Mouse (Mus musculus) layer of hippocampus, adult 8-10 months (tissue): ENCODE measurements around the gene Epc2. TPM values are rescaled to one million over a fixed set of nuclear protein-coding genes. Genes with fewer than 3 reads are reported as not detected.

ENCODE experiments used
- DNase-seq, 2 experiments: peaks; one replicate each; pipeline ENCODE4 v3.0.0; 2022; ENCODE audit warnings: low spot score in 2 of 2
- total RNA-seq, 4 experiments: library from RNA; stranded (reverse); gene quantifications; 2 replicates each; pipeline ENCODE4 v1.2.4; 2022

Gene Epc2
- total RNA-seq, 4 experiments from 2014 or later, result 50.9 to 63.1 (median 53.9) TPM

DNA sequence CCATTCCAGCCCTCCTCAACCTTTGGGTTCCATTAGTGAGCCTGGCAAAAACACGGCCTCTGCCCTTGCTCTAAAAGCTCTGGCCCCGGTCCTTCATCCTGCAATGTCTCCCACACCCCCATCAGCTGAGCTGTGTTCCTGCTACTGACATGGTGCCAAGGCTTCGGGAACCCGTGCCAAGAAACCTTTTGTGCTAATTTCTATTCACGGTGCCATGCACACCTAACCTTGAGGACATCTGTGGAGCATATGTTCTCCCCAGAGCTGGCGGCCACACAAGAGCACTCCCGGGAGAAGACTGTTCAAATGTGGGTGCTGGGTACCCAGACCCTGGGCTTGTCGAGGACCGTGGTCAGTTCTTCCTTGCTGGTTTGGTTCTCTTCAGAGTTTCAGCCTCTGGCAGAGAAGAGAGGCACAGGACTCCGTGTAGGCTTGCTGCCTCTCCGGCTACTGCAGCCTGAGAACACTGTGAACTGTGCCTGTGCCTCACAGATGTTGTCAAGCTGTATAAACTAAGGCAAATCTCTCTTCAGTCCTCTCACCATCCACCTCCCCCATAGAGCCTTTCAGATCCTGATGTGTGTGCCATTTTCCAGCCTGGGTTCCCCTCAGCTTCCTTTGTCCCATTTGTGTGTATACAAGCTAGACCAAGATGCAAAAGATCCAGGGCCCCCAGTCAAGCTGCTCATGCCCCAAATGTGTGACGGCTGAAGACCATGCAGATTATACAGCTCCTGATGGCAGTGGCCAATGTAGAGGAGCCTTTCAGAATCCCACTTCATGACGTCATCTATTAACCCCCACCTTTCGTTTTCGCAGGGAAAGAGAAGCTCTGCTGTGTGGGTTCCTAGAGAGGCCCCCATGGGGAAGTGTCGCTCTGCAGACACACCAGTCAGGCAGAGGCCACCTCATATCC lies 118.8 kb downstream of the Epc2 start:
- DNase-seq, result peak in 1 of 2 experiments; percentile 34

DNA sequence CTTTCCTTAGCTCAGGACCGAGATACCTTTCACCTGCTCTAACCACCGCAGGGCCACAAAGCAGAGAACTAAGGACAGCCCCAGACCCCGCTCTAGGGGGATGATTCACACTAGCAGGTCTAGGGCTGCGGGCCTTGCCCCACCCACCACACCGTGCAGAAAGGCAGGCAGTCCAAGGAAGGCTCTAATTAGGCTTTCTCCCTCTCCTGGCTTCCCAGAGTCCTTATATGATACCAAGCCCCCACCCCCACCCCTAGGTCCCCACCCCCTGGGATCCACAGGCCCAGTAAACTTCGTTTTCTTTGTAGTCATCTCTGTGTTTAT lies 119.5 kb downstream of the Epc2 start:
- DNase-seq, result no peak

DNA sequence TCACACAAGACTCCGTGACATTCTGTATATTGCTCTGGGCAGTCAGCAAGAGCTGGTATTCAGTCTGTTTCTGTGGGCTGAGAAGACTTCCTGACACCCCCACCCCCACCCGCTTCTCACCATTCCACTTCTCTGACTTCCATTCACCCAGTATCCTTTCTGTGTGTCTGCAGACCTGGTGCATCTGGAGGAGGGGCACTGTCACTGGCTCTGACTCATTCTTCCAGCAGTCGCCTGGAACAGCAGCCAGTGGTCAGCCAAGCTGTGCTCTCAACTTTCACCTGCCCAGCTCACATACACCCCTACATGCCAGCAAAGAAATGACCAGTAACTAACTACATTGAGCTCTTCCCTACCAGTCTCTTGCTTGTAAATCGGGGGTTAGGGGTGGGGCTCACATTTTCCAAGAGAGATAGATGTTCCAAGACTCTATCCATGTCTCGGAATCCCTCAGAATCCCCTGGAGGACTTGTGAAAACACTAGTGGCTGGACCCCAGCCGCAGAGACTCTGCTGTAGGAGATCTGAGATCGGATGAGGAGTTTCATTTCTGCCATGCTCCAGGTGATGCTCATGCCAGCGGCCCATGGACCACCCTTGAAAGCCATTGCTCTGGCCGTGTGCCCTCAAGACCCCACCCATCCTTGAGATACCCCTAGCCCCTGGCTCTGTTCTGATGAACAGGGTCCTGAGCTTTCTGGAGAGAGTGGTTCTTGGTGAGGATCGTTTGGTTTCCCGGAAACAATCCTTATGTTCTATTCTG lies 120.1 kb downstream of the Epc2 start:
- DNase-seq, result no peak

DNA sequence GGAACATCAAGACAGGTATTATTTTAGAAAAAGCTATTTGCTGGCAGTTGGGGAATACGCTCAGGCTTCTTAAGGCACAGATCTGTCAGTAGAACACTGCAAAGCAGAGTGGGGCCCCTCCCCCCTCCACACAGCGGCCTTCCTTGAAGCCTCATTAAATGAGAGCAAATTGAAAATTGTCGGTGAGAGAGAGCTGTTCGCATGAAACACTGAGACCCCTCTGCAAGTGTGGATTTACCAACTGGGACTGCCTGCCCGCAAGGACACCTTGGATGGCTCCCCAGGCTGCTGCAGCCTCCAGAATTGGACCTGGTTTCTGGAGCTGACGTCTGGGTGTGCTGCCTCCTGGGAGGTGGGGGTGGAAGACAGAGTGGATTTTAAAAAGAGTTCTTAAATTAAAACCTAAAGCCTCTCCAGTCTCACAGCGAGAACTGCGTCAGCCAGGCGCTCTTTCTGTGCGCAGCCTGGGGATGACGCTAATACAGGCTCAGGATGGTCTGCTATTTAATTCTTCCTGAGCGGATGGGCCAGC lies 120.9 kb downstream of the Epc2 start:
- peak; percentile 45 to 52 for DNase-seq

DNA sequence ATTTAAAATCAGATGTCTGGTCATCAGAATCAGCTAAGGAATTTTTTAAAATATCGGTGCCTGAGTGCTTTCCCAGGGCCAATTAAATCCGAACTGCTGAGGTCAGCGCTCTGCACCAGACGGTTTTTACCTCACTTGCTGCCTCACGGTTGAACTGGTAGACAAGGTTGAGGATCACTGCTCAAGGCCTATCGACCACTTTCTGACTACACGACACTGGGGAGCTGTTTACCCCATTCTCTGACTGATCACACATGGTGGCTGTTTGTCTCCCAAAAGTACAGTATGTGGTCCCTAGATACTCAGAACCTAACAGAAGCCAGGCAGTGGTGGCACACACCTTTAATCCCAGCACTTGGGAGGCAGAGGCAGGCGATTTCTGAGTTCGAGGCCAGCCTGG lies 121.4 kb downstream of the Epc2 start:
- DNase-seq, result no peak

DNA sequence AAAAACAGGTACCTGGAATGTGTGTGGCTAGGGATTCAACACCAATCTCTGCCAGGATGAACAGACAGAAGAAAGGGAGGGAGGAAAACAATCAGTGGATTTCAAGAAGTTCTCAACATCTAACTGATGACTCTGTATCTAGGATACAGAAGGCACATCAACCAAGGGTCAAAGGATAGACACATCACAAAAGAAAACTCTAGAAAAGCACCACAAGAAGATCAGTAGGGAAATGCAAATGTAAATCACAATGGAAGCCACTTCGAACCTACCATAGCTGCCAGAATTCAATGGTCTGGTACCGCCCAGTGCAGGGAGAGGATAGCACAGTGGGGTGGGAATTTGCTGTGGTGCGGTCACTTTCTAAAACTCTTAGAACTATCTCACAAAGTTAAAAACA lies 122.0 kb downstream of the Epc2 start:
- DNase-seq, result no peak

DNA sequence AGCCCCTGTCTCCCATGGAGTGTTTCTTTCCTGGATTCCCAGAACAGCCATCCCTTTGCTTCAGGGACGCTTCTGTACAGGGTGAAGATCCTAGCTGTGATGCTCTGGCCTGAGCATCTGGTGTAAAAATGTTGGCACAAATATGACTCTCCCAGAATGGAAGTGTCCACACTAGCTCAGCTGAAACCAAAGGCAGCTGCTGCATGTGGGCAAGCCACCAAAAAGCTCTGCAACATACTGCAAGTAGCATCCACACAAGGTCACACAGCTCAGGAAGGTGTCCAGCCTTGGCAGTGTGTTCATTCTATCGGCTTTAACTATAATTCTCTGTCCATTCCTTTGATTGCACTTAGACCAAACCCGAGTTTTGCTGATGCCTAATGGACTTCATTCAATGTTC lies 129.3 kb downstream of the Epc2 start:
- DNase-seq, result no peak

DNA sequence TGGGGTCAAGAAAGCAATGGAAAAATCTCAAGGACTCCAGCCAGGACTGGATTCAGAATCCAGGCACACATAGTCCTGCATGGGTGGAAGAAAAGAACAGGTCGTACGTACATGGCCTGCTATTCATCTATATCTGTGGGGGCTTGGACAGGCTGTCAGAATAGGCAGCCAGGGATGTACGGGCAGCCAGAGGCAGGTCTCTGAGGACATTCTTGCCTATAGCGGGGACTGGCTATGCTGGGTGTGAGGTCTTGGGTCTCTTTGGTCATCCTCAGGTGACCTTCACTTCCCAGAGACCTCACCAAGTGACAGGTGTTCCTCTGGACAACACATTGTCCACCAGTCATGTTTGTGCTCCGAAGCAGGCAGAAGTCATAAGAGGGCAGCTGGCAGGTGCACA lies 131.3 kb downstream of the Epc2 start:
- DNase-seq, result no peak

DNA sequence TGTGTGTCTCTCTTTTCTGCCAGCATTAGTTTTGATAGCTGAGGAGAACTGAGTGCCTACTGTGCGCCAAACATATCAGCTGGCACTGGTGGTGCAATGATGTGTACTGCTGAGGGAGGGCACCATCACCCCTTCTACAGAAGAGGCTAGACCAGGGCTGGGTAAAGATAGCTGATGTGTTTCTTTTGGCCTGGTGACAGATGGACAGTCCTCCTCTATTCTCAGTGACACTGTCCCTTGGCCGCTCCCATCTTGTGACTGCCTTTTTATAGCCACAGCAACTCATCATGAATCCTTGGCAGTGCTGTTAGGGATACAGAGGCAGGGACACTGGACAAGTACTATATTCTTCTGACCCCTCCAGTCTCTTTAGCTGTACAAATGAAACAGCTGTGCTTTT lies 132.0 kb downstream of the Epc2 start:
- DNase-seq, result no peak

DNA sequence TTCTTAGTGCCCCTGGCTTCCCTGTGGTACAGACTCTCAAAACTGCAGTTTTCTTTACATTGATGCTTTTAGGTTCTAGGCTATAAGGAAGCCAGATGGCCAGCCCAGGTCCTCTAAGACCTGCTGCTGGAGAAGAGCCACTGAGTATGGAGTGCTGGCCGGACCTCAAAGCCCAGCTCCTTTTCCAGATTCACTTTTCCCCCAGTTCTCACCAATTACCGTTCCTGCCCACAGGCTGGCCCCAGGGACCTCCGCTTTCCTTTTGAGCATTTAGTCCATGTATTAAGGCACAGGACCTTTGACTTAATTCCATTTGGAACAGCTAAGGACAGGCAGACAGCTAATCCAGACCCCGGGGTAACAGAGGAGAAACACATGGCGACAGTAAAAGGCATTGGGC lies 139.2 kb downstream of the Epc2 start:
- no peak for DNase-seq

DNA sequence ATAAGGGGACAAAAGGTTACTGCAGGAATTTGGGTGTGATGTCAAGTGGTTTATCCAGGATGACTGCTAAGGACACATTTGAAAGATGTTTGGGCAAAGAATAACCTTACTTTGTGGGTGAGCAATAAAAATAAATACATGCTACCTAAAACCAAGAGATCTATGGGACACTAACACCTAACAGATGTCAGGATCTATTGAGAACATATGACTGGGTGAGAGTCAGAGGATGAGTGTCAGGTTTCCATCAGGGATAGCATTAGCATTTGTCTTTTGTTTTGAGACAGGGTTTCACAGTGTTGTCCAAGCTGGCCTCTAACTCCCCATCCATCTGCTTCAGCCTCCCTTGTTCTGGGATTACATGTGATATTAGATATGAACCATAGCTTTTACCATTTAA lies 141.6 kb downstream of the Epc2 start:
- DNase-seq, result no peak

DNA sequence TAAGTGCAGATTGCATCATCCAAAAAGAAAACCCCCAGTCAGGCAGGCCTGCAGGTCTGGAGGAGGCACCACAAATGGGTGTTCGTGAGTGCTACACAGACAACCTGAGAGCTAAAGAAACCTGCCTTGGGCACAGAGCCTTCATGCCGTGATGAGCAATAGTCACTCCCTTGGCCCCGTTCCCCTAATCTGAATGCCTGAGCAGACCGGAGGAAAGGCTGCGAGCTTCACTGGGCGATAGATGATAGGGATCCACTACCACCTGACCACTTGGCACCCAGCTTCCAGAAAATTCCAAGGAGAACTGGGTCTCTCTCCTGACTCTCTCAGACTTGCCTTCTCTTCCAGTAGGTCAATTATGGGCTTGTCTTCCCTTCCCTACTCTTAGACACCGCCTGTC lies 143.6 kb downstream of the Epc2 start:
- DNase-seq, result no peak

DNA sequence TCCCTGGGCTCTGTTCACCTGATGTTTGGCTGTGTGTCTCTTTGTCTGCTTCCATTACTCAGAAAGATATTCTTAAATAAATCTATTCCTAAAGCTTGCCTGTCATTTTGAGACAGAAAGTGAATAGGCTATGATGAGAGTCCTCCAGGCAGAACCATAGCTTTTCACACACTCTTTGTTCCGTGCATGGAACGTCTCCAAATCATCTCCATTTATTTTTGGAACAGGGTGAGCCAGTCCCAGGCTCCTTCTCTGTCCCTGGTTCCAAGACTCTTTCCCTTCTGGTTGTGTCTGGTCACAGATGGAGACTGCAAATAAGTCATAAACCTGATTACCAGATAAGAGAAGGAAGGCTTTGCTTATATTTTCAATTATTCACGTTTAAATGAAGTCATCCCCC lies 145.0 kb downstream of the Epc2 start:
- no peak for DNase-seq

DNA sequence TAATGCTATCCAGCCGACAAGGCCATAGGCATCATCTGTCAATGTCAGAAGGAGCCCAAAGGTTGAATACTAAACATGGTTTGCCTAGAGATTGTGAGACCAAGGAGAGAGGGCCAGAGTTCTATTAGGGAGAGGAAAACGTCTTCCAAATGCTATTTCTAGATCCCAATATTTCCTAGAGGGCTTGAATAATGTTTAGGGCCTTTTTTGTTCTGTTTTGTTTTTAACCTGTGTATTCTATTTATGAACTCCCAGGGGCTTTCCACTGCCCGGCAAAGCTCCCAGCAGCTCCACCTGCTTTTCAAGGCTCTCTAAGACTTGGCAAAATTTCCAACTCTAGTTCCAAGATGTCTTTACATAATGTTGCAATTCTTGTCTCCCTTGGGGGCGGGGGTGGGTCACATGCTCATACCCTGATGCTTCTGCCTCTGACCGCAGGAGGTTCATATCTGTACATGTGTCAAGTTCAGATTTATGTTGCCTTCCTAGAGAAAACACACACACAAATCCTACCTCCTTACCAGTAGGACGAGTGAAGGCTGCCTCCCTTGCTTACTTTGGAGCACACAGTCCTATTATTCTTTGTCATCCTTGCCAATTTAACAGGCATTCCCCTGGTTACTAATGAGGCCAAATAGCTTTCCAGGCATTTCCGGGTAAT lies 148.9 kb downstream of the Epc2 start:
- no peak for DNase-seq

Other genes with a start within 250 kb of the Epc2 start
- 100 to 1,000 TPM; 460 to 483 (median 462) TPM for gene Kif5c, start 167.8 kb downstream of the Epc2 start, total RNA-seq